Mouse (Mus musculus): Measurements from ENCODE around the gene Senp1. TPM values are rescaled to one million over a fixed set of nuclear protein-coding genes. Genes with fewer than 3 reads are reported as not detected.

Senp1 gene
- total and polyA plus RNA-seq, 2 experiments, result 3.7 to 4.4 TPM

DNA sequence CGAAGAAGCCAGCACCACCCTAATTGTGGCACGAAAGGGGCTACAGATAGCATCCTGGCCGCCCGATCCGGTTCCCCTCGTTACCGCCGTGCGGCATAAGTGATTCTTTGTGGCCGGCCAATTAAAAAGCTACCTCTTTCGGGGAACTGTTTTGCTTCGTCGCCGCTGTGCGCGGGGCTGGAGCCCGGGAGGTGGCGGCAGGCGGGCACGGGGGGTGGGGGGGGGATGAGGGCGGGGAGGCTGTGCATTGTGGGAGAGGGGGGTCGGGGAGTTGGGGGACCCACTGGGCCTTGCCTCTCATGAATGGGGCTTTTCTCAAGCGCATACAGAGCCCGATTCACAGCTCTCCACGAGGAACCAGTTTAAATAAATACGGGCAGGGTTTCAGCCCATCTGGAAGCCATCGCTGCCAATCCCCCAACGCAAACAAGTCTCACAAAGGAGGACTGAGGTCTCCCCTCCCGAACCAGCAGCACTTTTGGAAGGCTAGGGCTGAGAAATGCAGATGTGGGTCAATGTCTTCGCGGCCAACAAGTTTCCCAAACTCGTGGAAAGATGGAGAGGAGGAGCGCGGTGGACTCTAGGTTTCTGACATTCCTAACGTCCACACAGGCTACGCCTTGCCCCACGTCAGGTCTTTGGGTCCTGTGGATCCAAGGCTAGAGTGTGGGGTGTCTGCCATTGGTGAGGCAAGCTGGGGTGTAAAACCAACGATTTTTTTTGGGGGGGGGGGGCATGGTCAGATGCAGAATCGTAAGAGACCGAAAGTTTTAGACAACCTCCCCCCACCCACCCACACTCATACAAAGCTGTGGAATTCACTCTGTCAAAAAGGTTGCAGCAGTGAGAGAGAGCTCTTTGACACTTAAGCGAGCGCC lies 91.2 kb downstream of the Senp1 start:
- no peaks in the 10 kb centered on the region for H3K79me2 ChIP-seq (ENCODE audit: control insufficient read depth, insufficient read depth, low read length)
- no peak overlapping the region for H3K27ac ChIP-seq (replicated peaks; ENCODE audit: insufficient read depth, low read depth, low read length)
- no peaks in the 10 kb centered on the region for H3K36me3 ChIP-seq (ENCODE audit: control insufficient read depth, insufficient read depth, low read length)
- peaks cover 36% of the 10 kb centered on the region for H3K27me3 ChIP-seq (ENCODE audit: control insufficient read depth, insufficient read depth, low read length)
- no peak overlapping the region for H3K4me3 ChIP-seq (ENCODE audit: insufficient read depth, low read depth, low read length)
- H3K9ac ChIP-seq (ENCODE audit: low read depth, low read length), result no peak overlapping the region
- no peak for DNase-seq (ENCODE audit: extremely low read depth, low read depth, low spot score)
- H3K4me1 ChIP-seq (ENCODE audit: control insufficient read depth, insufficient read depth, low read length), result no peaks in the 10 kb centered on the region
- WGBS, result 2% methylated on average over 42 of the region's 42 CpGs
- TF ChIP-seq CTCF (IDR thresholded peaks at IDR 0.05; ENCODE audit: low read depth, low read length) (no peak), POLR2A (IDR thresholded peaks at IDR 0.05; ENCODE audit: extremely low read depth, insufficient read depth, low read length) (no peak)

DNA sequence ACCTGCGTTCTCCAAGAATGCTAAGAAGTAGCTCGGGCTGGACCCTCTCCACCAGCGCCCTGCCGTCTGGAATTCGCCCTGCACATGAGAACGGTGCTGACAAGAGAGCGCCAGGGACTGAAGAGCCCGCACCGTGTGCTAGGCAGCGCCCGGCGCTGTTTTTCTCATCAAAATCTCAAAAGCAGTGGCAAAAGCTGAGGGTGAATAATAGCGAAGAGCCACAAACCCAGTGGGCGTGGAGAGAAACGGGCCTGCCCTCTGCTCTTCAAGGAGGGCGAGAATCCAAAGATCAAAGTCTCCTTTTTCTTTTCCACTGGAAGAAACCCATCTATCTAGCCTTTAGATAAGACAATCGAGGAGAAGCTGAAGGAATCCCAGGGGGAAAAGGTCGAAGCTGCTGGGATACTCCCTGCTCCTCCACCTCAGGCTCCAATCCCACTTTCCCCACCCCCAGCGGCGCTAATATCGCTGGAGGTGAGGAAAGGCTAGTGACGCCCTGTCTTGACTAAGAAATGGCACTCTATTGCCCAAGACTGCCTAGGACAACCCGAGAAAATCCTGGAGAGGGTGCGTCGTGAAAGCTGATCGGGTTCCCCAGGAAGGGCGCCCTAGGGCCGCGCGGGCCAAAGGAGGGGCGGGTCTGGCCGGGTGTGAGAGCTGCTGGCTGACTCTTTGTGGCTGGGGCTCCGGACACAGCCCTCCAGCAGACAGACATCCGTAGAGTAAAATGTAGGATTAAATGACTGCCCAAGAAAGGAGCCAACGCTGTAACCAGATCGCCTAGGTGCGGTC lies 92.0 kb downstream of the Senp1 start:
- WGBS, result 2% methylated on average over 37 of the region's 37 CpGs
- no peak for TF ChIP-seq CTCF (IDR thresholded peaks at IDR 0.05; ENCODE audit: low read depth, low read length)
- TF ChIP-seq POLR2A (IDR thresholded peaks at IDR 0.05; ENCODE audit: extremely low read depth, insufficient read depth, low read length), result no peak
- Histone ChIP-seq H3K79me2 (ENCODE audit: control insufficient read depth, insufficient read depth, low read length) (no peaks in the 10 kb centered on the region), H3K36me3 (ENCODE audit: control insufficient read depth, insufficient read depth, low read length) (no peaks in the 10 kb centered on the region), H3K9ac (ENCODE audit: low read depth, low read length) (no peak overlapping the region), H3K4me1 (ENCODE audit: control insufficient read depth, insufficient read depth, low read length) (no peaks in the 10 kb centered on the region), H3K4me3 (ENCODE audit: insufficient read depth, low read depth, low read length) (no peak overlapping the region), H3K27me3 (ENCODE audit: control insufficient read depth, insufficient read depth, low read length) (peaks cover 36% of the 10 kb centered on the region), H3K27ac (replicated peaks; ENCODE audit: insufficient read depth, low read depth, low read length) (no peak overlapping the region)
- DNase-seq (ENCODE audit: extremely low read depth, low read depth, low spot score), result no peak

DNA sequence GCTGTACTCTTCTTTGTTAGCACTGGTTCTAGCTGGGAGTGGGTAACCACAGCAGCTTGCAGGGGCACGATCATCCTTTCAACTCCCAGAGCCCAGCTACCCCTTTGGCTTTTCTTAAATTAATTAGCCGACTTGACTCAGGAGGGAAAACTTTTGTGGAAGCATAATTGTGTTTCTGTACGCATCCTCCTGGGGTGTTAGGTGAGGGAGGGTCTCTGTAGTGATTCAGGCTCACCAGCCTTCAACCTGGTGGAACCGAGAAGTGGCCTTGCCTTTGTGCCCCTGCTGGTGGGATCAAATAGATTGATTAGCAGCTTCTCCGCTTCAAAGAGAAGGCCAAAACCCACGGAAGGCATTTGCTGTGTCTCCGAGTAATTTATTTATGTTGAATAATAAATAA lies 93.6 kb downstream of the Senp1 start:
- Histone ChIP-seq H3K4me3 (ENCODE audit: insufficient read depth, low read depth, low read length) (no peak overlapping the region), H3K9ac (ENCODE audit: low read depth, low read length) (no peak overlapping the region), H3K79me2 (ENCODE audit: control insufficient read depth, insufficient read depth, low read length) (no peaks in the 10 kb centered on the region), H3K4me1 (ENCODE audit: control insufficient read depth, insufficient read depth, low read length) (no peaks in the 10 kb centered on the region), H3K27ac (replicated peaks; ENCODE audit: insufficient read depth, low read depth, low read length) (no peak overlapping the region), H3K36me3 (ENCODE audit: control insufficient read depth, insufficient read depth, low read length) (no peaks in the 10 kb centered on the region), H3K27me3 (ENCODE audit: control insufficient read depth, insufficient read depth, low read length) (peaks cover 34% of the 10 kb centered on the region)
- WGBS, result 8% methylated on average over 7 of the region's 7 CpGs
- DNase-seq (ENCODE audit: extremely low read depth, low read depth, low spot score), result no peak
- TF ChIP-seq CTCF (IDR thresholded peaks at IDR 0.05; ENCODE audit: low read depth, low read length) (no peak), POLR2A (IDR thresholded peaks at IDR 0.05; ENCODE audit: extremely low read depth, insufficient read depth, low read length) (no peak)

- peaks cover 30% of the 10 kb centered on the region for H3K27me3 ChIP-seq (ENCODE audit: control insufficient read depth, insufficient read depth, low read length)
- TF ChIP-seq POLR2A (IDR thresholded peaks at IDR 0.05; ENCODE audit: extremely low read depth, insufficient read depth, low read length) (no peak), CTCF (IDR thresholded peaks at IDR 0.05; ENCODE audit: low read depth, low read length) (no peak)
- WGBS, result 12% methylated on average over 13 of the region's 13 CpGs
Measured at GRCm38 (mm10) chr15:97999546-97999945, 94.0 kb downstream of the Senp1 start.

GRCm38 (mm10) chr15:97996716-97997256 lies 96.8 kb downstream of the Senp1 start:
- 77% methylated on average over 13 of the region's 13 CpGs for WGBS
- DNase-seq (ENCODE audit: extremely low read depth, low read depth, low spot score), result no peak
- no peak overlapping the region for H3K9ac ChIP-seq (ENCODE audit: low read depth, low read length)
- H3K36me3 ChIP-seq (ENCODE audit: control insufficient read depth, insufficient read depth, low read length), result no peaks in the 10 kb centered on the region
- H3K27me3 ChIP-seq (ENCODE audit: control insufficient read depth, insufficient read depth, low read length), result peaks cover 13% of the 10 kb centered on the region
- no peak overlapping the region for H3K27ac ChIP-seq (replicated peaks; ENCODE audit: insufficient read depth, low read depth, low read length)
- H3K4me3 ChIP-seq (ENCODE audit: insufficient read depth, low read depth, low read length), result no peak overlapping the region
- no peaks in the 10 kb centered on the region for H3K4me1 ChIP-seq (ENCODE audit: control insufficient read depth, insufficient read depth, low read length)
- no peaks in the 10 kb centered on the region for H3K79me2 ChIP-seq (ENCODE audit: control insufficient read depth, insufficient read depth, low read length)
- TF ChIP-seq CTCF (IDR thresholded peaks at IDR 0.05; ENCODE audit: low read depth, low read length) (no peak), POLR2A (IDR thresholded peaks at IDR 0.05; ENCODE audit: extremely low read depth, insufficient read depth, low read length) (no peak)

More at GRCm38 (mm10) chr15:97999546-97999945, 94.0 kb downstream of the Senp1 start:
- Histone ChIP-seq H3K36me3 (ENCODE audit: control insufficient read depth, insufficient read depth, low read length) (no peaks in the 10 kb centered on the region), H3K9ac (ENCODE audit: low read depth, low read length) (no peak overlapping the region), H3K27ac (replicated peaks; ENCODE audit: insufficient read depth, low read depth, low read length) (no peak overlapping the region), H3K4me3 (ENCODE audit: insufficient read depth, low read depth, low read length) (no peak overlapping the region), H3K79me2 (ENCODE audit: control insufficient read depth, insufficient read depth, low read length) (no peaks in the 10 kb centered on the region), H3K4me1 (ENCODE audit: control insufficient read depth, insufficient read depth, low read length) (no peaks in the 10 kb centered on the region)
- DNase-seq (ENCODE audit: extremely low read depth, low read depth, low spot score), result no peak

Measured in liver, adult 2 months (tissue).